Mouse (Mus musculus) mature B cell (primary cell): ENCODE data around the gene Pam.
"Not testable (repeated sequence)": the region's sequence is repeated elsewhere in the genome, so short reads cannot be mapped to it uniquely, and the experiment has no call there.

ENCODE experiments used
- in situ Hi-C: fragments of 300-500 bp; cut with MboI; formaldehyde crosslinking; loops from 2 replicates; pipeline ENCODE4 v1.14.3; 2019

Pam gene

DNA sequence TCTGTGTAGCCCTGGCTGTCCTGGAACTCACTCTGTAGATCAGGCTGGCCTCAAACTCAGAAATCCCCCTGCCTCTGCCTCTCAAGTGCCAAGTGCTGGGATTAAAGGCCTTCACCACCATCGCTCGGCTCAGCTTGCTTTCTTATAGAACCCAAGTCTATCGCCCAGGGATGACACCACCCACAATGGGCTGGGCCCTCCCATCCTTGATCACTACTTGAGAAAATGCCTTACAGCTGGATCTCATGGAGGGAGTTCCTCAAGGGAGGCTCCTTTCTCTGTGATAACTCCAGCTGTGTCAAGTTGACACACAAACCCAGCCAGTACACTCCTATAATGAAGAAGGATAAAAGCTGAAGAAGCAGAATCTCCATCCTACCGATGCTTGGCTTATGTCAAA, 329.7 kb downstream of the Pam start:
- in situ Hi-C loops: not testable (repeated sequence)

DNA sequence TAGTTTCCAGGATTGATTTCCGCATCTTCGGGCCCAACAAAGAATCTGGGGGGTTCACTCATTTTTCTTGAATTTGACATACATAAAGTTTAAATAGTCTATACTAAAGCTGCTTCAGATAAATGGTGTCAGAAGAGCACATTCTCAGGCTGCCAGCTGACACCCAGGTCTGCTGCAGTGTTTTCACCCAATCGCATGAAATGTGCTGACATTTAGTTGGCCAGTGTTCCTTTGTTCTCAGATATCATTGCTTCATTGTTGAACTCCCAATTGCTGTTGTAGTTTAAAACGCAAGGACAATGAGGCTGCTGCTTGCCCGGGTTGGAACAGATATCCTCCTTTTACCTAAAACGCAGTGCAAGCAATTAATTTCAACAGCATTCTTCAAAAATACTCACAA, 334.0 kb downstream of the Pam start:
- in situ Hi-C loops: no loop called here

DNA sequence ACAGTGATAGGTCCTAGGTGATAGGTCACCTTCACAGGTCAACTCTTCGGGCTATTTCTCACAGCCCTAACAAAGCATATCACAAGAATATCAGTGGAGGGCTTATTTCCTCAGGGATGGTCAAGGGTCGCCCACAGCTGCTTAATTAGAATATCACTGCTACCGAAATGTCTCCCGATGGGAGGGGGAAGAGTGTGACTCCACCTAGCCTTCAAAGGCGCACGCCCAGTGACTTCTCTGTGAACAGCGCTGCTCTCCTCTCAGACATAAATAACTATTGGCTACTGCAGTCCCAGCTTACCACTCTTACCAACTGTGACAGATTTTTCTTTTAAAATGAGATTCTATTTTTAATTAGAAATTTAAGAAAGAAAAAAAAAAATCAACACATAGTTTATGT, 334.8 kb downstream of the Pam start:
- in situ Hi-C loops: no loop called here

DNA sequence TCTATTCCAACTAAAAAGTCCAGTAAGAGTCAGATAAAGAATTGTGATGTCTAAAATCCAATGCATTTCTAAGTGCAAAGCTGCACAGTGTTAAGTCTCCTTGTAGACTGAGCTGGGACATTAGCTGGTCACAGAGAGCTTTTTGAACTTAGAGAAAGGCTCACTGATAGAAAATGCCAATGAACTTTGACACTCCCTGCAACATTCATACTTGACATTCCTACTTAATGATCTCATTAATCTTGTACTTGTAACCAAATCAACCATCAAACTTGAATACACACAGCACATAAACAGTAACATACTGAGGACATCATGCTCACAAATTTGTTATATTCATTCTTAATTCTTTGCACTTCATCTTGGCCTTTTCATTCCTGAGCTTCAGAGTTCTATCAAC, 335.6 kb downstream of the Pam start:
- in situ Hi-C loops: no loop called here

DNA sequence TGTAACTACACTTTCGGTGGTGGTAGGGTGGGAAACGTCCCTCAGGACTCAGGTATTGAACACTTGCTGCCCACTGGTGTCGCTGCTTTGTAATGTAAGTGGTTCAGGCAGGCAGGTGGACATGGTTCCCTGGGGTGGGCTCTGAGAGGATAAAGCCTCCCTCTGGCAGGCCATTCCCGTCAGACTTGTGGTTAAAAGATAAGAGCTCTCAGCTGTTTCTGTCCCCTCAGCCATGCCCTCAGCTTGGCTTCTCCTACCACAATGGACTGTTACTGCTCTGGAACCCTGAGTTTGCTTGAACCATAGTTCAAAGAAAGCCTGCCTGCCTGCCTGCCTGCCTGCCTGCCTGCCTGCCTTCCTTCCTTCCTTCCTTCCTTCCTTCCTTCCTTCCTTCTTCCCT, 341.1 kb downstream of the Pam start:
- in situ Hi-C loops: no loop called here

DNA sequence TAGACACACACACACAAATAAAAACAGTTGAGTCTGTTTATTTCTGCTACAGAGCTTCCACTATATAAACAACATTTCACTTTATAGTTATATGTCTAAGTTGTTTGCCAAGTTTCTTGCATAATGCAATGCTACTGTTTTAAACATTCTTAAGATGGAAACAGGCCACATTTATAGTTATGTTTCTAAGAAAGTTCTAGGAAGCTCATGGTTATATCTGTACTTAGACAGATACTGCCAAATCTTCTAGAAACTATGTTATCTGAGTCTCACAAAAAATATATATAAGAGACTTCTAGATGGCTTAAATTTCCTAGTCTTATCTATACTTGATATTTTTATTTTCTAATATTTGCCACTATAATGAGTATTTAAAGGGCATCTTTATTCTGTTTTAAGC, 342.2 kb downstream of the Pam start:
- in situ Hi-C loops: no loop called here

DNA sequence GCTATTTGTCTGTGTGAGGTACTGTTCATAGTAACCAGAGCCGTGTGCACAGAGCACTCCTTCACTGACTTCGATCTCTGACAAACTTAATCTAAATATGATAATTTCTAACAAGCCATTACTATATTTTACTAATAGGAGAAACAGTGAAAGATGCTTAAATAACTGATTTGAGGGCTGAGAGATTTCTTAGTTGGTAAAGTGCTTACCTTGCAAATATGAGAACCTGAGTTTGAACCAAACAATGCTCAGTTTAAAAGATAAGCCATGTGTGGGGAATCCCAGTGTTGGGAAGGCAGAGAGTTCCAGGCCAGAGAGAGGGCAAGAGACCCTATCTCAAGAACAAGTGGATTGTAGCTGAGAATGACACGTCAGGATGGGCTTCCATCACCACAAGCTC, 347.3 kb downstream of the Pam start:
- in situ Hi-C loops: no loop called here

DNA sequence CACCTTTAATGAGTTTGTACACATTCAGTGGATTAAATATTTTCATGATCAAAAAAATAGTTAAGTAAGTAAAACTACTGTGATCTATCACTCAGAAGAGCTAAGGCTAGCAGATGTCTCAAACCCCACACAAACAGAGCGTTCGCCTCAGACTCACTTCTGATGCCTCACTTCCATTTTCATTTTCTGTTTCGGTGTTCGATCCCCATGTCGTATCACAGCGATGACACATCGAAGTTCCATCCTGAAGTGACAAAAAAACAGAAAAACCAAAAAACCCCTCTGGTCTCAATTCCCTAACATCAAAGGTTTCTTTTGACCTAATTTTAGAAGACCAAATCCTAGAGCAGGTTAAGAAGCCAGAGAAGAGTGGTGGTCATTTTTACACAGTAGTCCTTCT, 349.2 kb downstream of the Pam start:
- in situ Hi-C loops: no loop called here

DNA sequence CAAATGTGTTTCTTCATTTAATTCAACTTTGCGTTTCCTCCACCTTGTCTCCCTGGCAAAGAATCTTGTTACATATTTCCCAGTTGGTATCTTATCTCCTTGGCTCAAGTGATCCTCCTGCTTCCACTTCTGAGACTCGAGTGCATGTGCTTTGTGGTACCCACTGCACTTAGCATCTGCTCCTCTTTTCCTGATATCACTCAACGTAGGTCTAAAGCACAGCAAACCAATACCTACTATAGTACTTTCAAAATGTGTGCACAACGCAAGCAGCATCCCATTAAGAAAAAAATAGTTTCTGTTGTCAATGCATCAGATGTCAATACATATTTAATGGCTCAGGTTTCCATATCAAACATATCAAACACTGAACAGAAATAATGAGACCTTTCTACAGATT, 349.7 kb downstream of the Pam start:
- in situ Hi-C loops: no loop called here
